Mouse (Mus musculus) kidney, adult 18-20 months (tissue): Measurements from ENCODE around the gene Ctrb1.

Experiments
- DNase-seq: peaks from one replicate; pipeline ENCODE4 v3.0.0; 2021

The Ctrb1 gene

GRCm38 (mm10) chr8:111716603-111717487, 26.0 kb upstream of the Ctrb1 start:
- peak; percentile 21 for DNase-seq

- no peak for DNase-seq
Observed at GRCm38 (mm10) chr8:111715514-111715913, 24.7 kb upstream of the Ctrb1 start.

- no peak for DNase-seq
Observed at GRCm38 (mm10) chr8:111714295-111714694, 23.5 kb upstream of the Ctrb1 start.

- peak; percentile 3 for DNase-seq
Observed at GRCm38 (mm10) chr8:111713817-111714216, 23.0 kb upstream of the Ctrb1 start.

- peak; percentile 3 for DNase-seq
Observed at GRCm38 (mm10) chr8:111713291-111713690, 22.5 kb upstream of the Ctrb1 start.

GRCm38 (mm10) chr8:111712588-111712987, 21.8 kb upstream of the Ctrb1 start:
- peak; percentile 81 for DNase-seq

GRCm38 (mm10) chr8:111712135-111712534, 21.3 kb upstream of the Ctrb1 start:
- DNase-seq = peak; percentile 4

- peak; percentile 24 for DNase-seq
Observed at GRCm38 (mm10) chr8:111710777-111711485, 20.1 kb upstream of the Ctrb1 start.

GRCm38 (mm10) chr8:111709223-111709622, 18.4 kb upstream of the Ctrb1 start:
- peak; percentile 73 for DNase-seq

GRCm38 (mm10) chr8:111708265-111708664, 17.5 kb upstream of the Ctrb1 start:
- peak; percentile 83 for DNase-seq

GRCm38 (mm10) chr8:111705699-111706098, 14.9 kb upstream of the Ctrb1 start:
- peak; percentile 20 for DNase-seq

- DNase-seq = no peak
Observed at GRCm38 (mm10) chr8:111705222-111705621, 14.4 kb upstream of the Ctrb1 start.

GRCm38 (mm10) chr8:111704585-111704984, 13.8 kb upstream of the Ctrb1 start:
- peak; percentile 6 for DNase-seq

GRCm38 (mm10) chr8:111701380-111701779, 10.6 kb upstream of the Ctrb1 start:
- DNase-seq = no peak

GRCm38 (mm10) chr8:111700740-111701139, 9.9 kb upstream of the Ctrb1 start:
- DNase-seq = no peak

- no peak for DNase-seq
Observed at GRCm38 (mm10) chr8:111700201-111700600, 9.4 kb upstream of the Ctrb1 start.

- no peak for DNase-seq
Observed at GRCm38 (mm10) chr8:111699035-111699434, 8.2 kb upstream of the Ctrb1 start.

GRCm38 (mm10) chr8:111697655-111698054, 6.8 kb upstream of the Ctrb1 start:
- DNase-seq = no peak

- DNase-seq = no peak
Observed at GRCm38 (mm10) chr8:111695441-111695840, 4.6 kb upstream of the Ctrb1 start.

GRCm38 (mm10) chr8:111693261-111693741, 2.5 kb upstream of the Ctrb1 start:
- no peak for DNase-seq

GRCm38 (mm10) chr8:111686881-111687280, 3.9 kb downstream of the Ctrb1 start:
- DNase-seq = no peak

GRCm38 (mm10) chr8:111682521-111682920, 8.3 kb downstream of the Ctrb1 start:
- no peak for DNase-seq

- no peak for DNase-seq
Observed at GRCm38 (mm10) chr8:111681153-111681552, 9.7 kb downstream of the Ctrb1 start.
